Mouse (Mus musculus) megakaryocyte, embryonic 14.5 days (primary cell): Measurements from ENCODE around the gene S1pr5.

Source experiments
- FLI1 ChIP-seq: IDR thresholded peaks from 2 replicates; pipeline ENCODE4 v1.6.1; 2012; ENCODE audit warnings: low read length, inconsistent platforms, mixed read lengths
- GATA1 ChIP-seq: IDR thresholded peaks from 3 replicates; pipeline ENCODE4 v1.6.1; 2012; ENCODE audit warnings: mixed read lengths, low read length, inconsistent platforms, borderline replicate concordance

- TF ChIP-seq GATA1 = no peak
- TF ChIP-seq FLI1 = no peak
These were observed 53.3 kb downstream of the S1pr5 start for GRCm38 (mm10) chr9:21194787-21195493.
